Mouse (Mus musculus): ENCODE data around the gene Malrd1. TPM values are rescaled to one million over a fixed set of nuclear protein-coding genes. Genes with fewer than 3 reads are reported as not detected.

Gene Malrd1
- polyA plus RNA-seq, 1 experiment from 2014 or later: not detected

DNA sequence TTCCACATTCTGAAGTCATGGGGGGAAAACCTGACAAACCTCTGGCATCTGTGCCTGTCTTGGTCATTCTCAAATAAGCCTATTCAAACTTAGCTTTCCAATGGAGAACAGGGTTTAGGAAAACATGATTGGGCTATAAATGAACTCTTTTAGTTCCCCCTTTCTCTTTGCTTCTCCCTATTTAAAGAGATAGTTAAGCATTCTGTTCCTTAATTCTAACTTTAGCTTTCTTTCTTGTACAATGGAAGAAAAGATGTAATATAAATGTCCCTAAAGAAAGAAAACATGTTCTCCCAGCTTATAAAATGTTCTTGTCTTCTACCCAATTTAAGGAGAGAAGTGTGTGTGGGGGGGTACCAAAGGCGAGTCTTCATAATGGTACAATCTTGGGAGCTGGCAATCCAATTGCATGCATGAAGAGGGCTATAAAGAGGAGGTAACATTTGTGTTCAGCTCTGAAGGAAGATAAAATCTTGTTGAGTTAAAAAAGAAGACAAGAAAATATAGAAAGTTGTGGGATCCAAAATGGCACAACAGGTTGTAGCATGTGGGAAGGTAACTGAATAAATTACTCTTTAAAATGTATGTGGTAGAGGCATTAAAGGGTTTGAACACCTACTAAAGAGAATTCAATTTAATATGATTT is 702.0 kb downstream of the Malrd1 start:
- TF ChIP-seq CTCF (IDR thresholded peaks at IDR 0.05; ENCODE audit: low read depth) (no peak), EP300 (IDR thresholded peaks at IDR 0.05; ENCODE audit: low read depth) (no peak)
- Histone ChIP-seq H3K4me1 (ENCODE audit: insufficient read depth) (no peaks in the 10 kb centered on the region), H3K9me3 (ENCODE audit: low read length) (no peaks in the 10 kb centered on the region), H3K4me3 (ENCODE audit: low read depth, low read length) (no peak overlapping the region), H3K27ac (ENCODE audit: low read depth) (no peak overlapping the region), H3K4me2 (ENCODE audit: low read depth, low read length) (no peak overlapping the region), H3K9ac (replicated peaks) (no peak overlapping the region), H3K36me3 (replicated peaks; ENCODE audit: insufficient read depth, low read length) (no peaks in the 10 kb centered on the region), H3K27me3 (ENCODE audit: insufficient read depth, low read length) (no peaks in the 10 kb centered on the region)
- WGBS (ENCODE audit: insufficient replicate concordance): 84% methylated on average over 1 of the region's 1 CpGs
- DNase-seq (no peak), ATAC-seq (no peak)

DNA sequence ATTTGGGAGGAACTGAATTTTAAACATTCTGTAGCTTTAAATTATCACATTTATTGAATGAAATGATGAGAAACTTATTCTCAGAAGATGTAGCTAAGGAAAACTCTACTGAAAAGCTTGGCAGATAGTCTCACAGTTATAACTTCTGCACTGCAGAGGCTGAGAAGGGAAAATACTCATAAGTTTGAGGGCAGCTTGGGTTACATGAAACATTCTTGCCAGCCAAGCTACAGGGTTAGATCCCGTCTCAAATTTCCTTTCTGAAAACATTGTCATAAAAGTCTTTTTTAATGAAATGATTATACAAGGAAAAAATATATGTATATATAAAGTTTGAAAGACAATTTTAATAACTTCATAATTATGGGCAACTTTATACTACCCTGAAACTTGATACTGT is 714.6 kb downstream of the Malrd1 start:
- Histone ChIP-seq H3K9ac (replicated peaks) (no peak overlapping the region), H3K9me3 (ENCODE audit: low read length) (no peaks in the 10 kb centered on the region), H3K27me3 (ENCODE audit: insufficient read depth, low read length) (no peaks in the 10 kb centered on the region), H3K36me3 (replicated peaks; ENCODE audit: insufficient read depth, low read length) (no peaks in the 10 kb centered on the region), H3K4me2 (ENCODE audit: low read depth, low read length) (no peak overlapping the region), H3K4me3 (ENCODE audit: low read depth, low read length) (no peak overlapping the region), H3K4me1 (ENCODE audit: insufficient read depth) (no peaks in the 10 kb centered on the region), H3K27ac (ENCODE audit: low read depth) (no peak overlapping the region)
- TF ChIP-seq EP300 (IDR thresholded peaks at IDR 0.05; ENCODE audit: low read depth) (no peak), CTCF (IDR thresholded peaks at IDR 0.05; ENCODE audit: low read depth) (no peak)
- DNase-seq (no peak), ATAC-seq (no peak)
- WGBS (ENCODE audit: insufficient replicate concordance): 74% methylated on average over 1 of the region's 1 CpGs

DNA sequence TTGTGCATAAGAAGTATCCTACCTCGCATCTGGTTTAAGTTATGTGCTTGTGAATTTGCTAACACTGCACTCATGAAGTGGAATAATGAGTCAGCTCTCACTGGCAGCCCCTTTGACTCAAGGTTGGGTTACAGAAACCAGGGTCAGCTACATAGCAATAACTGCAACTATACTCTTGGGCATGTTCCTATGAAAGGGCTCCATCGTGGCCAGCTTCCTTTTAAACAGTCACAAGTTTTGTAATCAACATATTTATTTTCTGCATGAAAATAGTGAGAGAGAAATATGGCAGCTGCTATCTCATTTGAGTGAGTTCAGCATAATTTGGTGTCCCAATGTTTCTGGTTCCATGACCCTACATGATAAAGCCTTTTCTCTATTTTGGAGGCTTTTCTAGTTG is 716.8 kb downstream of the Malrd1 start:
- Histone ChIP-seq H3K9me3 (ENCODE audit: low read length) (no peaks in the 10 kb centered on the region), H3K9ac (replicated peaks) (no peak overlapping the region), H3K4me1 (ENCODE audit: insufficient read depth) (no peaks in the 10 kb centered on the region), H3K4me2 (ENCODE audit: low read depth, low read length) (no peak overlapping the region), H3K27ac (ENCODE audit: low read depth) (no peak overlapping the region), H3K36me3 (replicated peaks; ENCODE audit: insufficient read depth, low read length) (no peaks in the 10 kb centered on the region), H3K4me3 (ENCODE audit: low read depth, low read length) (no peak overlapping the region), H3K27me3 (ENCODE audit: insufficient read depth, low read length) (no peaks in the 10 kb centered on the region)
- 84% methylated on average over 2 of the region's 2 CpGs for WGBS (ENCODE audit: insufficient replicate concordance)
- ATAC-seq: no peak
- DNase-seq: no peak
- TF ChIP-seq EP300 (IDR thresholded peaks at IDR 0.05; ENCODE audit: low read depth) (no peak), CTCF (IDR thresholded peaks at IDR 0.05; ENCODE audit: low read depth) (no peak)

DNA sequence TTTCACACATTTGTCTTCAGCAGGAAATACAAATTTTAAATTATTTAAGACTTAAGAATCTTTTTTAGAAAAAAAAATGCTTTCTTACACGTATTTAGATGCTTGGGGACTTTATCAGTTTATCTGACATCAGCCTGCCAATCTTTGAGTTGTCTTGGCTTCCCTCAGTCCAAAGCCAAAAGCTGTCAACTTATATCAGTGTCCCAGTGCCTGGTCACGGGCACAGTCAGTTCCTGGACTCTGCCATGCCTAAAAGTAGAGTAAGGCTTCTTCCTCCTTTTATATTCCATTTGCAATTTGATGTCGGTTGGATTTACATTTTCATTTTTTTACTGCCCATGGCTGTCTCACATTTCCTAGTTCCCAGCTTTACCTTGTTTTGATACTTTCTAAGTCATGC is 722.6 kb downstream of the Malrd1 start:
- no peak overlapping the region for H3K4me2 ChIP-seq (ENCODE audit: low read depth, low read length)
- no peak for DNase-seq
- no peak for TF ChIP-seq CTCF (IDR thresholded peaks at IDR 0.05; ENCODE audit: low read depth)
- no peak for TF ChIP-seq EP300 (IDR thresholded peaks at IDR 0.05; ENCODE audit: low read depth)
- no peaks in the 10 kb centered on the region for H3K36me3 ChIP-seq (replicated peaks; ENCODE audit: insufficient read depth, low read length)
- no peak for ATAC-seq
- no peak overlapping the region for H3K9ac ChIP-seq (replicated peaks)
- 42% methylated on average over 3 of the region's 3 CpGs for WGBS (ENCODE audit: insufficient replicate concordance)
- H3K27me3 ChIP-seq (ENCODE audit: insufficient read depth, low read length): no peaks in the 10 kb centered on the region
- no peaks in the 10 kb centered on the region for H3K9me3 ChIP-seq (ENCODE audit: low read length)
- no peaks in the 10 kb centered on the region for H3K4me1 ChIP-seq (ENCODE audit: insufficient read depth)
- H3K27ac ChIP-seq (ENCODE audit: low read depth): no peak overlapping the region
- H3K4me3 ChIP-seq (ENCODE audit: low read depth, low read length): no peak overlapping the region

DNA sequence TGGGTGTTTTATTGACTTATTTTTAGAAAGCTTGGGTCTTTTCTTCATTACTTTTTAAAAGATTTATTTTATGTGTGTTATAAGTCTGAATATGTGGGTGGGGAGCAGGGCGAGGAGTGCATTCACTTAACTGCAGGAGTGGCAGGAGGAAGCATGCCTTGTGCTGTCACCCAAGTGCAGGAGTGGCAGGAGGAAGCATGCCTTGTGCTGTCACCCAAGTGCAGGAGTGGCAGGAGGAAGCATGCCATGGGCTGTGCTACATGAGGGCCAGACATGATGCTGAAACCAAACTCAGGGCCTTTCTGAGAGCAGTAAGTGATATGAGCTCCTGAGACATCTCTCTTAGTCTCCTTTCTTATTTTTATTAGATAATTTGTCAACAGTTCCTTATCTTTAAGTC is 726.0 kb downstream of the Malrd1 start:
- Histone ChIP-seq H3K4me1 (ENCODE audit: insufficient read depth) (no peaks in the 10 kb centered on the region), H3K4me3 (ENCODE audit: low read depth, low read length) (no peak overlapping the region), H3K36me3 (replicated peaks; ENCODE audit: insufficient read depth, low read length) (no peaks in the 10 kb centered on the region), H3K9me3 (ENCODE audit: low read length) (no peaks in the 10 kb centered on the region), H3K9ac (replicated peaks) (no peak overlapping the region), H3K27ac (ENCODE audit: low read depth) (no peak overlapping the region), H3K4me2 (ENCODE audit: low read depth, low read length) (no peak overlapping the region), H3K27me3 (ENCODE audit: insufficient read depth, low read length) (no peaks in the 10 kb centered on the region)
- WGBS (ENCODE audit: insufficient replicate concordance): 36% methylated on average over 1 of the region's 1 CpGs
- ATAC-seq (no peak), DNase-seq (no peak)
- TF ChIP-seq EP300 (IDR thresholded peaks at IDR 0.05; ENCODE audit: low read depth) (no peak), CTCF (IDR thresholded peaks at IDR 0.05; ENCODE audit: low read depth) (no peak)

Data from liver, postnatal 0 days (tissue).